Mouse (Mus musculus): ENCODE measurements around the gene Pbx1. TPM values are rescaled to one million over a fixed set of nuclear protein-coding genes. Genes with fewer than 3 reads are reported as not detected.

The Pbx1 gene
- polyA plus RNA-seq, 3 experiments from 2014 or later, result 0.05 to 0.43 TPM; not detected in 1

DNA sequence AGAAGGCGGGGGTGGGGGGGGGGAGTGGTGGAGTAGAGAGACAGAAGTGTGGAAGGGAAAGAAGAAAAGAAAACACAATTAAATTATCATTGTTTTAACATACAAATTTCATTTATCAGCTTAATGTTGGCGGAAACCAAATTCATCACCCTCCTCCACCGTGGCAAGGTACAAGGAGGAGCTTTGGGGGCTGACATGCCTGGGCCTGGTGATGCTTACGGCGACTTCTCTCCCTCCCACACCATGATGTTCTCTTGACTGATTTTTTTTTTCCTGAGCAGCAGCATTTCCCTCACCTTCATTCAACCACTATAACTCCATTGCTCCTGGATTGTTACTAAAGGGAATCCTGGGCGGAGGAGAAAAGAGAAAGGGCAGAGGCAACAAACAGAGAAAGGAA, 89.8 kb downstream of the Pbx1 start:
- ATAC-seq, result no peak

DNA sequence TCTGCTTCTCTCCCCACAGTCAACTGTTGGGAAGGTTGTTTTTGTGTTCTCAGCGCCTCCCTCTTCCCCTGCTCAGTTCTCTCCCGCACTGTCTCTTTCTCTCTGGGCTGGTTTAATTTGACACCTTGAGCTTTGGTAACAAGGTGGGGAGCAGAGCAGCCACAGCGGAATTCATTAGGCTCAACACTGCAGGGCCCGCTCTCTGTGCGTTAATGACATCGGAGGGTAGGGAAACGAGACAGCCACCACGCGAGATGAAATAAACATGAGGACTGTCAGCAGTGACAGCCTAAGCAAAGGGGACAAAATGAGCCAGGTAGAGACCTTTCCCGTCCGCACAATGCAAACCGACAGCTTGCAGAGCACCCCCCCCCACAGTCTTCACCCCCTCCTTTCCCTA, 90.2 kb downstream of the Pbx1 start:
- no peak for ATAC-seq

DNA sequence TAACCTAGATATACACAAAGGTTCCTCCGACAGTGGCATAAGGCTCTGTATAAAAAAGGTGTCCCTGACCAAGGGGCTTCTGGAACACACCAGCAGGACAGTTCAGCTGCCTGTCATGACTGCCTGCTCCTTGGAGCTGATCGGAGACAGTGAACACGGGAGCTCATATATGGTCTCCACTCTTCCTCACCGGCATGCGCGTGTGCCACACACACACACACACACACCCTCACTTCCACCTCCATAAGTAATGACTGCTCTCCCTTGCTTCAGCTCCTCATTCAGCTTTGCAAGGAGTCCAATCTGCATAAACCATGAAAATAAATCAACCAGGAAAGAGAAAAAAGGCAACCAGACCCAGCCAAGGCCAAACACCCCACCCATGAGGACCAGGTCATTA, 90.7 kb downstream of the Pbx1 start:
- no peak for ATAC-seq

DNA sequence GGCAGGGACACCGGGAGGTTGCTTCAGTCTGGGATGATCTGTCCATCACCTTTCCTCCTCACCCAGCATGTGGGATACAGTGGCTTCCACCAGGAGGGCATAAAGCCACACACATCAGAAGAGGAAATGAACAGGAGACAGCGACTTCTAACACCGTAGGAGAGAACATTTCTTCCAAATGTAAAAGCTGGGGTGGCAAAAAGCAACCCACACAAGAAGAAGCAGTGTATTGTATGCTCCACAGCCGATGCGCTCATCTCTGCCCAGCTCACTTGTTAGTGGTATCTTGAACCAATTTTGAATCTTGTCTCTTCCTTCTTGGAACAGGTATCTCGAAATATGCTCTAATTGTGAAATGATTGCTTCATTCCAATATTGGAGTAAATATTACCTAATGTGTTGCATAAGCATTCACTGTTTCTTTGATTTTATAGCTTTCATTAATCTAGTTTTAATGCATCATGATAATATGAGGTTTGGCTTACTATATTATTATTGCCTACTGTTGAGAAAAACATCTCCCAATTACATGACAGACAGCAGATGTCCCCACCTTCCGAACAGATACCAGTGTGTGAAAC, 95.7 kb downstream of the Pbx1 start:
- no peak for ATAC-seq

DNA sequence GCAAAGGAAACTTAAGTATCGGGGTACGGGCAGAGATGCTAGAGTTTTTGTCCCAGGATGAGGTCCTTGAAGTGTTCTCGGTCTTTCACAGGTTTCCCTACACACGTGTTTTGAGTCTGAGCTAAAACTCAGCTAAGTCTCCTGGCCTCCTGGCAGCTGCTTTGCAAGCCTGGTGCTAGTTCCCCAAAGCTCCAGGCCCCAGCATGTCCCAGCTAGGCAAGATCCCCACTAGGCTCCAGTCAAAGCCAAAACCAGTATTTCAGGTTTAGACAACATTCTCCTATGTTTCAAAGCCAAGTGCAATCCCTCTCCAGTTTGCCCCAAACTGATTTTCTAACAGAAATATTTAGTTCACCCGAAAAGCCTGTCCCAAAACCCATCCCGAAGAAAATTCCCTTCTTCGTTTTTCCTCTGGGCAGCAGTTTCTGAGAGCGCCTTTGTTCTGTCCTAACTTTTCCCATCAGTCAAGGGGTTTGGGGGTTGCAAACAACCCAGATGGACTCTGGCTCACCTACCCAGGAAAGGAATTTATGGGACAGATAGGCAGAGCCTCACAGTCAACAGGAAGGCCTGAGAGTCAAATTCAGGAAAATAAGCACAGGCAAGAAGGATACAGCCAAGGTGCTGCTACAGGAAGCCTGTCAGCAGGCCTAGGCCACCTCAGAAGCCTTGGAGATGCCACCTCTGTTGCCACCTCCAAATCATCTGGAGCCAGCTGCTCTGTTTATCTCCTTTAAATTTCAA, 97.1 kb downstream of the Pbx1 start:
- no peak for ATAC-seq

DNA sequence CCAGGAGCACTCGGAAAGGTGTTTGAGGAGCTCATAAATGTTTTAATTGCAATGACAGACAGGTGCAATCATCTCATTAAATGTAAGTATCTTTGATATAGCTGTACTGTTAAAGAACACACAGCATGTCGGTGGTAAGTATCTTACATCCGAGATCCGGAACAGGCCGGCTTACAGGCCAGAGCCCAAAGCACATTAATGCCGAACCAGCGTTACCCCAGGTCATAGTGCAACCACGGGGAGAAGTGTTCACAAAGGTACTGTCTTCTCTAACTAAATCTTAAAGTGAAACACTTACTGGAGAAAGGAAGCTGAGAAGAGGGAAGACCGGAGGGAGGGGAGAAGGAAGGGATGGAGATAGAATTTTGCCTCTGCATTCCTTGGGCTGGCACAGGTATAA, 100.0 kb downstream of the Pbx1 start:
- ATAC-seq, result no peak

DNA sequence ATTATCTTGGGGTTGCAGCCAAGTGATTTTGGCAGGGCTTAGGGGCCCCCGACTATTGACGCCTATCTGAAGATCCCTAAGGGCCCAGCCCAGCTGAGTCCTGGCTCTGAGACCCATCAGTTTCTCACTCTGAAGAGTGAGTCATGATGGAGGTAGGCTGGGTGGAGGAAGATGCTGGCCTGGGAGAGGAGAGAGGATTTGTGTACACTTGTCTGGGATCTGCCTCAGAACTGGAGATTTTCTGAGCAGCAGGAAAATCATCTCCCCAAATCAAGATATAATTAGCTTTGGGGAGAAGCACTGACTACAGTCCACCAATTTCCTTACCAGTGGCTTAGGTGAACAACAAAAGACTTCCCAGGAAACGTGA, 103.8 kb downstream of the Pbx1 start:
- no peak for ATAC-seq

DNA sequence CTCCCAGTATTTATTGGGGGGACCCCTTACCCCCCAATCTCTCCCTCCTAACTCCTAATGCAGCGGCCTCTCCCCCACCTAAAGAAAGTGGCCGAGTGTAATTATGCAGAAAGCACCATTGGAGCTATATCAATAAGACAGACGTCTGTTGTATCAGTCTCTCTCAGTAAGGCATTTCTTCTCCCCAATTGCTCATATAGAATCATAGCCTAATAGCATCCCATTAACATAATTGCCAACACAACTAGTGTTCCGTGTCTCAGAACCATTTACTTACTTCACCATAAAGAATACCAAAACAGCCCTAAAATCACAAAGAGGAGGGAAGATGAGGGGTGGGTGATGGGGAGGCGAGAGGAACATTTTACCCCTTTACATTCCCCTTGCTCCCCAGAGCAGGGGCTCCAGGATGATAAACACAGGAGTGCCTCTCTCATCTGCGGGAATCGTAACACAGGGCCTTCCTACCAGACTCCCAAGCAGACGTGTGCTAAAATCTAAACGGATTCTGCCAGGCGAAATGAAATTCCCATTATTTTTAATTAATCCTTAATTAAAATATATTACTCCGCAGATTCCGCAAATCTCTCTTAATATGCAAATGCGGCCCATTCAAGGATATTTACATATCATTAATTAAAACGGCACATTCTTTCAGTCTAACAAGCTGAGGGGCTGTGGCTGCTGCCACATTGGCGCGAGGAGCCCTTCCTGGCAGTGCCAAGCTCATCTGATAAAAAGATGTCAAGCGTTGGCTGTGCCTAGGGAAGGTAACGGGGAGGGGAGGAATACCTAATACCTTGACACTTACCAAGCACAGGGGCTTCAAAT, 104.5 kb downstream of the Pbx1 start:
- ATAC-seq, result no peak

DNA sequence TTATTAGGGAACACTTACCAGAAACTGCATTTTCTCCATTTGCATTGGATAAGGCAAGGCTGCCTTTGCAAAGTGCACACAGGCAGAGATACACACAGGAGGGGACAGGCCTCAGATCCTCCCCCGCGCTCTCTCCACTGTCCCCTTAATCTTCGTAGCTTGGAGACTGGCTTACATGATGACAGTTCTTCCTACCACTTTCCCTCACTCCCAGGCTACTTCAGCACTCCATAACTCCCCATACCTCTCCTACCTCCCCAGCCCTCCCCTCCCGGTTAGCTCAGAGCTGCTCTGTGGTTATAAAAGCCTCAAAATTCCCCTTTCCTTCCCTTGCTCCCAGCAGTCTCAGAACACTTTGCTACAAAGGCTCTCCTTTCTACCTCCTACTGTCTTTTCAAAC, 106.3 kb downstream of the Pbx1 start:
- ATAC-seq, result no peak

DNA sequence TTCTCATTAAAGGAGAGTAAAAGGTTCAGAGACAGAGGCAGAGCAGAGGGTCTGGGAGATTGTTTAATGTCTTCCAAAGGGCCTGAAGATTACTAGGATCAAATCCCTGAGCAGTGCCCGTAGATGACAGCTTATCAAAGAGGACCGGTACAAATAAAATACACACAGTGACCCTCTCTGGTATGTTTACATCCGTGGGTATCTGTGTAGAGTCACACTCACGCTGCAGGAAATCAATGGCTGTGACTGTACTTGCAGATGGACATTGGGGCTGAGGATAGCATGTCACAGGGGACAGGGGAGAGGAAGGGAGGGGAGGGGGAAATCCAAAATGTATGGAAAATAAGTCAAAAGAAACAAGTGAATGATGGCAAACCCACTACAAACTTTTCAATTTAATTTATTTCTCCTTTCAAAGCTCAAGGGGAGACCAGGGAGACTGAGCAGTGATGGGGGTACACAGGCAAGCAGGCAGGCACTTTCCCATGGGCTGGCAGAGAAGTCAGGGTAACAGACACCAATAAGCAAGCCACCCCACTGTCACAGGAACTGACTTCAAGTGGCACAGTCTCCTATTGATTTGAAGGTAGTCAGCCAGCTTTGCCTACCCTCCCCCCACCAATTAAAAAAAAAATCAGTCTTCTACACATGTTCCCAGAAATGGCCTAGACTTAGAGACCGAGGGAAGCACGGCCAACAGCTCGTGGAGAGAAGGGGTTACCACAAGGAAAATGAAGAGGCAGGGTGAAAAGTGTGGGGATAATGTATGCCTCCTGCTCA, 107.6 kb downstream of the Pbx1 start:
- ATAC-seq, result no peak

DNA sequence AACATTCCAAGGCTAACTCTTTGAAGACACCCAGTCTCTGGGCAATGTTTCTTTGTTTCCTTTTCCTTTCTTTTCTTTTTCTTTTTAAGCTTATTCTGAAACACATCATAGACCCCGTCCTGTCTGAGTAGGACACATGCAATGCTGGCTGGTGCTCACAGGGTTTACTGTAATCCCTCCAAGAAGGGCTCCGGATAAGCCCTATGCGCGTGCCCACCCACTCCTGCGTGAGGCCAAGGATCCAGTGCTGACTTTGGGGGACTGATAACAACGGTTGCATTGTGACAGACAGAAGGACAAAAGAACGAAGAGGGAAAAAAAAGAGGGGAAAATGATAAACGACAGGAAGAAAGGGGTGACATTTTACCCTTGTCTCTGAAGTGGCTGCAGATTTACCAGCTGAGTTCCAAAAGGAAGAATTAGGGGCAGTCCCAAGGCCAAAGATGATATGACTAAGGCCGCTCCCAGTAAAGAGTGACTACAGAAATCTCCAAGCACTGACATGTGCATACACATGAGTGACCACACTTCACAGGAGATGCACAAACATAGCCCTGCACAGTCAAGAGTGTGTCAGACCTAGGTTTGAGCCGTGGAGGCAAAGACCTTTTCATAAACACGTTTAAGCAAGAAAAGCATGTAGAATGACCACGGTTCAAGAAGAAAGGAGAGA, 108.5 kb downstream of the Pbx1 start:
- no peak for ATAC-seq

DNA sequence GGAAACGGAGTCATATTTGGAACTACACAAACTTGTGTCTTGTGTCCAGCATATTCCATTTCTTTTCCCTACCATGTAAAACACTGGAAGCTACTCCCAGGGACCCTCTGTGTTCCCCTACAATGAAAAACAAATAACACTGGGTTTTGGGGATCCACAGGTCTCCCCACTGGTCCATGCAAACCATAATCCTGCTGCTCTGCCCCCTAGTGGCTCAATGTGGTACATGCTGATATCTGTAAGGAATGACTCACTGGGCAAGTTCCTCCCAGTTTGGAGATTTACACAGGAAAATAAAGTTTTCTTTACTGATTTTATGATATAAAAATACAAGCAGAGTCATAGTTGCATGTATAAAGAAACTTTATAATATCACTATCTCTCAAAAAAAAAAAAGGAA, 109.2 kb downstream of the Pbx1 start:
- ATAC-seq, result no peak

DNA sequence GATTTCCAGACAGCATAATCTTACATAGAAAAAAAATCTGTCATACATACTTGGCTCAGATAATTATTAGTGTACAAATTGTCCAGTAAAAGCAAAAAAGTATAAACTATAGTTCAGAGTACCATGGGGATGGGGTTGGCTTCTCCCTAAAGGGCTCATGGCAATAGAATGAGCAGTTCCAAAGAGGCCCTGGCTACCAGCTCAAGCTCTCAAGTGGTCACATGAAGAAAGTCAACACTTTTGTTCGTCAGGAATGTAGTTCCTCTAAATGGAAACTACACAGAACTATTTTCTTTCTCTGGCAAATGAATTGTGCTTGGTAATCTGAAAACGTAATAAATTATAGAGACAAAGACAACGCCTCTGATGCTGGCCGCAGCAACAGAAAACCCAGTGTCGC, 112.4 kb downstream of the Pbx1 start:
- no peak for ATAC-seq

DNA sequence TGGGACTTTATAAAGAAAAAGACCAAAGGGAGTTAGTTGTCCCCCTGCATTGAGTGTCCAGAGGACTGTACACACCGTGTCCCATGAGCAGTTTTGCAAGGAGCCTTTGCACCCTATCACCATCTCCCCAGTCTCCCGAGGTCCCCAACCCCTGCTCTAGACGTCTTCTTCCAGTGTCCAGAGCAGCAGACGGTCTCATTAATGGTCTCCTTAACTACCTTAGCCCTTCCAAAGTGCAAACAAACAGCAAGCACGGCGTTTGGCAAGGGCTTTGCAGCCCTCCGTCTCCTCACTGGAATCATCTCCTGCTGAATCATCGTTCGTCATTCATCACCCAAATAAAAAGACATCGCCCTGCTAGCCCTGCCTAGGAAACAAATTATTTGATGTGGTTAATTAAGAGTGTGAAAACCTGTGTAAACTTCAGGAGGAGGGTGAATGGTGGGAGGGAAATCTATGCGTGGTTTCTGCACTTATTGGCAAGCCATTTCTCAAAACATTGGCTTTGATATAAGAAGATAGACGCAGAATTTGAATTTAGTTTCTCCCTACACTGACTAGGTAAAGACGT, 113.1 kb downstream of the Pbx1 start:
- ATAC-seq, result no peak

DNA sequence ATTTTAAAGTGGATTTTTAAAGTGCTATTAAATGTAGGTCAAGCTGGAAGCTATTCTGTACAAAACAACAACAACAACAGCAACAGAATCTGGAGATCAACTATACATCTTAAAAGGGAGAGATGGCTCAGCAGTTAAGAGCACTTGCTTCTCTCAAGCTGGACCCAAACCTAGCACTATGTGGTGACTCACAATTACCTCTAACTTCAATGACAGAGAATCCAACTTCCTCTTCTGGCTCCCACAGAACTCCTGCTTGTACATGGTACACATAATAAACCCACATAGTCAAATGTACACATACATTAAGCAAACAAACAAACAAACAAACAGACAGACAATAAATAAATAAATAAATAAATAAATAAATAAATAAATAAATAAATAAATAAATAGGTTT, 118.3 kb downstream of the Pbx1 start:
- no peak for ATAC-seq

DNA sequence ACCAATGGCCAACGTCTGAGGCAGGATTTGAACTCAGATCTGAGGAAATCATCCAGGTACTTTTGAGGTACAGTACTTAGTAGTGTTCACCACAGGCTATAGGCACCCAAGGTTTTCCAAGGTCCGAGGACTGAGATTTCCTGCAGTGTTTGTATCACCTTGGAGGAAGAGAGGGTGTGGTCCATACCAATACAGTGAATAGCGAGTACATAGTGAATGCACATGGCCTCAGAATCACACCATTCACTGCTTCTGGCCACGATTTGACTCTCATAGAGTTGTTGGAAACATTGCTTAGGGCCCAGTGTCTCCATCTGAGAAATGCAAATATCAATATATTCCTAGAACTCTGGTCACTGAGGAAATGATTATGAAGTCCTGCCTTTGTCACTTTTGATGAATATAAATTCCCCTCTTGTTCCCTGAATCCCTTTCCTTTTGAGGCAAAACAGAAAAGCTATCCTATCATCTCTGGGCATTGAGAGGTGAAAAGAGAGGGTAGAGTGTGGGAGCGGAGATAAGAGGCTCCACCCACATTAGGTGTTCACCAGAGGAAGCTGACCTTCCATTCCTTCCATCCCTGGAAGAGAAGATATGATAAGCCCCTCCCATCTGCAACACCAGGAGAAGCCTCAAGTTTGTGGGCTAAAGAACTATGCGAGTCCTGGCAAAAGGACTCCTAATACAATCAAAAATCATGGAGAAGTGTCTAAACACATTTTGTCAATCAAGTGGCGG, 119.2 kb downstream of the Pbx1 start:
- ATAC-seq, result no peak

DNA sequence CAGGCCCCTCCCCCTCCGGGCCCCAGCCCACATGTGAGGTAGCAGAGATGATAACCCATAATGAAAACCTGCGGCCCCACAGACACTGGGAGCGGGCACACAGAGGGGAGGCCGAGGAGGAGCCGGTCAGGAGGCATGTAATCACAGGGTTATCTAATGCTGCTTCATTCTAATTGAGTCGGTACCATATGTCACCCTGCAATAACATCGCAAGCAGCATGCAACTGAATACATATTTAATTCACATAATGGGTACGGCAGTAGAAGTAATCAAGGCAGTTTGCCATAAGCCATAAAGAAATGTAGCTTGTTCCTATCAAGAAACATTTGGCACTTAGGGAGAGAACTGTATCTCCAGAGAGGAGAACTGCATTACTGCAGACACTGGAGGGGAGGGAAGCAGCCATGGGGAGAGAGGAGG, 123.0 kb downstream of the Pbx1 start:
- ATAC-seq, result no peak

DNA sequence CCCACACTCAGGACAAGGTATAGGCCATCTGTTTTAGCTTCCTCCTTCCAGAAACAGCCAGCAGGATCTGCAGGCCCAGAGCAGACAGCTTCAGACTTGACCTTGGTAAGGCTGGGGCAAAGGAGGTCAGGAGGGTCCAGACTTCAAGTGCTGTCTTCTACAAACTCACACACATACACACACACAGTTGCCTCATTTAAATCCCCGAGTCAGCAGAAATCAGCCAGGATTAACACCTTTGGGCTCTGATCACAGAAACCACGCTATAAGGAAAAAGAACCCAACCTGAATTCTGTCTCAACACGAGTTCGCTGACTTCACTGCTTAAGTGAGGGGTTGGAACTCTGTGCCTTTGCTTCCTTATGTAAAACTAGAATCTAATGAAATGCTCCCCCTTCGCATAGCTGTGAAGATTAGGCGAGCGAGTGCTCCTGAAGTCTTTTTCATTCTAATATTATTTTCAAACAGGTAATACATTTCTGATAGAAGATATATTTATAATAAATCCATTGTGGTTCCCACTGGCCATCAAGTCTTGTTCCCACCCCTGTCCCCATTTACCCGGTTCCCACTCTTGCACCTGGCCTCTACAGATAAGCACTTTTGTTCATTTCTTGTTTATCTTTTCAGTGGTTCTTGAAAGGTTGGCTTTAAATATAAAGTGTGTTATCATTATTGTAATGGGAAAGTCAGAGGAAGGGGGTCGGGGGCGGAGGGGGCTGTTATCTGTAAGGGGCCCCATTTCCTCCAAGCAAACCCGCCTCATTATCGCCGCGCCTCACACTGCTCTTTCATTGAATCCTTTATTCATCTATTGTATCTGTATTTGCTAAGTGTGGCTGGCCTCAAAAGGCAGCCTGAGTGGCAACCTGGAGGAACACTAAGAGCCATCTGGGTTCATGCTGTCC, 124.5 kb downstream of the Pbx1 start:
- ATAC-seq, result no peak

DNA sequence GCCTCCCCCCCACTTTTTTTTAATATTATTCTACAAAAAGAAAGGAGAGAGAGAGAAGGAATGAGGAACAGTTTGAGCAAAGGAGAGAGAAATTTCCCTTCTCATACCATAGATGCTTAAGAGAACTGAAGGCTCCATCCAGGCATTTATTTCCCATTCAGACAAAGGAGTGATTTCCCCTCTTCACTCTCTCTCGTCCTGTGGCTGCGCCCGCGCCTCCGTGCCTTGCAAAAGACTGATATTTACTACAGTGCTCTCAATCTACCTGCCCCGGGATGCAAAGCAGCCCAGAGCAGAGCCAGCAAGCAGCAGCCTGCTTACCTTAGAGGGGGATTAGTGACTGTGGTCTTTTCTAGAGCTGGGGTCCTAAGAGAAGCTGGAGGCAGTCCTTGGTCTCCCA, 131.6 kb downstream of the Pbx1 start:
- no peak for ATAC-seq

DNA sequence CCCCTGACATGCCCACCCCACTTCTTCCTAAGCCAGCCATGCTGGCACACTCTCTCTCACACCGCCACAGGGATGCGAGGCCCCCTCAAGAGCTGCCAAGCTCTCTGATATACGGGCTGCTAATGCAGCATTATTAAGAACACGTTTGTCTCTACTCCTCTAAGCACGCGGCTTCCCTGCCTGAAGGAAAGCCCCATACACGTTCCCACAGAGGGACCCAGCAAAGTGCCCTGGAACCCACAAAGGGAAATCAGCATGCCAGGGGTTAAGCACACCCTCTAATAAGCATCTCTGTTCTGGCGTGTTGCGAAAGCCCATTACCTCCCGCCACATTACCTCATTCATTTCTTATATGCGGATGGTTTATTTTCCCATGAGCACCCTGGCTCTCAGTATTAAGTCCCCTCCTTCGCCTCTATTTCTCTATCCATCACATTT, 132.1 kb downstream of the Pbx1 start:
- no peak for ATAC-seq

Data from inflammation-experienced regulatory T-cells, adult 6 months (primary cell).